ENCODE assay signal across 15 mouse cellular contexts in the genomic region with DNA sequence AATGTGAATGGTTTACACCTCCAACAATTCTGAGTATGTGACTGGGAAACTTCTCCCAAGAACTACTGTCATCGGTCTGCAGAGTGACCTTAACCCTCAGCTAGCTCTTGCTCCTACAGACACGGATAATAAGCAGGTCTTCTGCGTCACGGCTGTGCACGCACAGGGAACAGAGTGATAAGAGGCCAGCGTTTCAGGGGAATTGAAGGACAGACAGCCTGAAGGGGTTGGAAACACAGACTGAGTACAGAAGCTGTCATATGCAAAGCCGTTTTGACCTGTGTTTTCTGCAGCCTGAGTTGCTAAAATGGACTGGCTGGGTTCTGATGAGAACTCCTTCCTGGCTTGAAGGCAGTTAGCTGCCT.
A peak's percentile ranks its signal among the peaks of the same experiment; 100 is the strongest.
DNase-seq lines count a peak whose midpoint lies in the region; ATAC-seq and TF ChIP-seq lines count a peak whose summit lies in the region.
"Had no signal": no experiment of that assay in that cellular context is flagged by ENCODE, and none has a peak within 500 bp of the region (broad histone marks: within the 10 kb centered on the region; RNA-seq: fewer than 3 reads in every experiment).

No protein-coding gene starts in this region.

- H3K27ac ChIP-seq in layer of hippocampus, adult 2 months = peak overlapping the region; percentile 43
- H3K27ac ChIP-seq in heart, embryonic 16.5 days (ENCODE audit: low read length) = peak overlapping the region; percentile 61
- H3K27ac ChIP-seq: forebrain, embryonic 13.5 days; heart, adult 2 months; midbrain, embryonic 10.5 days; stomach, embryonic 15.5 days had no signal

- 23% methylated on average over 7 of the region's 7 CpGs for WGBS in heart, embryonic 16.5 days

- no peaks in the 10 kb centered on the region for H3K27me3 ChIP-seq in Patski
- no peaks in the 10 kb centered on the region for H3K27me3 ChIP-seq in heart, embryonic 16.5 days (ENCODE audit: control insufficient read depth, insufficient read depth, low read length)
- H3K27me3 ChIP-seq: forebrain, embryonic 13.5 days; stomach, embryonic 15.5 days had no signal

- in situ Hi-C loops in Patski (cut with MboI; ENCODE audit: low pct_unique_long_range_greater_than_20kb) = no loop called here

- peaks cover 6% of the 10 kb centered on the region for H3K9me3 ChIP-seq in heart, embryonic 16.5 days (replicated peaks; ENCODE audit: control insufficient read depth, low read length)
- H3K9me3 ChIP-seq: stomach, embryonic 15.5 days had no signal

- H3K9ac ChIP-seq in heart, embryonic 16.5 days (ENCODE audit: low read length) = 0 out of 2 replicates have a peak overlapping the region, but pooled peaks have one; percentile 16
- H3K9ac ChIP-seq: forebrain, embryonic 13.5 days; stomach, embryonic 15.5 days had no signal

- CTCF ChIA-PET in Patski (lab: Charles Lee) = interaction anchor here (0.9 to 1.0 kb wide), 2 partner anchors 8 to 13 kb away, joined by 3 read pairs; no protein-coding TSS in a partner anchor

- no peak for TF ChIP-seq CTCF in layer of hippocampus, adult 2 months (conservative IDR thresholded peaks at IDR 0.05)
- TF ChIP-seq CTCF in Patski (IDR thresholded peaks at IDR 0.05) = no peak

- no peak overlapping the region for H3K4me3 ChIP-seq in layer of hippocampus, adult 2 months
- no peak overlapping the region for H3K4me3 ChIP-seq in heart, embryonic 16.5 days (ENCODE audit: low read length)
- H3K4me3 ChIP-seq: forebrain, embryonic 13.5 days; heart, adult 2 months; midbrain, embryonic 10.5 days; stomach, embryonic 15.5 days had no signal

- no peak for DNase-seq in frontal cortex, postnatal 10 days (ENCODE audit: low spot score in 2 of 2)
- DNase-seq in layer of hippocampus, adult 2 months (ENCODE audit: low spot score in 2 of 2) = no peak
- no peak for DNase-seq in layer of hippocampus, adult 8-10 months (ENCODE audit: low spot score in 2 of 2)
- no peak for DNase-seq in Patski (ENCODE audit: low read depth, low spot score)
- DNase-seq in gastrocnemius, postnatal 4 days (ENCODE audit: low spot score in 2 of 2) = no peak
- DNase-seq in spleen, postnatal 4 days (ENCODE audit: low spot score in 2 of 2) = no peak
- DNase-seq: cerebellum, adult 9-11 months; embryo, embryonic 11 days had no signal

- POLR2A ChIA-PET in Patski (lab: Charles Lee) = no interaction called here

- no peaks in the 10 kb centered on the region for H3K36me3 ChIP-seq in heart, embryonic 16.5 days (ENCODE audit: control insufficient read depth, insufficient read depth)
- H3K36me3 ChIP-seq: midbrain, embryonic 10.5 days; stomach, embryonic 15.5 days had no signal

- peak; percentile 31; the same call in 1 of the 2 replicates for ATAC-seq in frontal cortex, adult (ENCODE audit: low TSS enrichment)
- ATAC-seq in Patski = peak; percentile 17
- ATAC-seq in heart, embryonic 16.5 days (replicated peaks; ENCODE audit: extremely low read depth, insufficient read depth, low FRiP score) = peak; percentile 43; the same call in 1 of the 2 replicates
- ATAC-seq: hindbrain, embryonic 16.5 days had no signal

- H3K4me1 ChIP-seq in heart, embryonic 16.5 days (ENCODE audit: control insufficient read depth, insufficient read depth, low read length) = peaks cover 19% of the 10 kb centered on the region
- H3K4me1 ChIP-seq: forebrain, embryonic 13.5 days; midbrain, embryonic 10.5 days; stomach, embryonic 15.5 days had no signal

- peak overlapping the region; percentile 23; the same call in 1 of the 2 replicates for H3K4me2 ChIP-seq in heart, embryonic 16.5 days (ENCODE audit: low read depth, low read length)
- H3K4me2 ChIP-seq: forebrain, embryonic 13.5 days; stomach, embryonic 15.5 days had no signal
